Mouse (Mus musculus): ENCODE data around the gene B4galt5.

B4galt5 gene

GRCm38 (mm10) chr2:167356885-167357284, 7.9 kb upstream of the B4galt5 start:
- DNase-seq, result no peak

DNA sequence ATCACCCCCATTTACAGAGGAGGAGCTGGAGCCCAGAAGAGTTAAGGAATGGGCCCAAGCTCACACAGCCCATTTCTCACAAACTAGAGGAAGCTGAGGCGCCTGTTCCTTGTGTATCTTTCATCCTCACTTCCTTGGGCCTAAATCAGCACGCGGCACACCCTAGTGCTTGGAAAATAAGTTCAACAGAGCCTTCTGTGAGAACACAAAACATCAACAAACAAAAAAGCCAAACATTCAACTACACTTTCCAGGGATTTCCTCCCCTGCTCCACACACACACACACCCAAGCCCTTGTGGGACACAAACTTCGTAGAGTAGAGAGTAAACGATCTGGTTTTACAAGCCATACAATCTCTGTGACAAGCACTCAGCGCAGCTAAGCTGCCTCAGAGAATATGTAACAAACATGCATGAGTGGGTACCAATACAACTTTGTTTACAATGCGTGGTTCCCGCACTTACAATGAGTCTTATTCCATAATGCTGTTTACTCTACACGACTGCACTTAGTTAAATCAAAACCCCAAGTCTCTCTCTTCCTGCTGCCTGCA, 5.7 kb upstream of the B4galt5 start:
- no peak for DNase-seq

DNA sequence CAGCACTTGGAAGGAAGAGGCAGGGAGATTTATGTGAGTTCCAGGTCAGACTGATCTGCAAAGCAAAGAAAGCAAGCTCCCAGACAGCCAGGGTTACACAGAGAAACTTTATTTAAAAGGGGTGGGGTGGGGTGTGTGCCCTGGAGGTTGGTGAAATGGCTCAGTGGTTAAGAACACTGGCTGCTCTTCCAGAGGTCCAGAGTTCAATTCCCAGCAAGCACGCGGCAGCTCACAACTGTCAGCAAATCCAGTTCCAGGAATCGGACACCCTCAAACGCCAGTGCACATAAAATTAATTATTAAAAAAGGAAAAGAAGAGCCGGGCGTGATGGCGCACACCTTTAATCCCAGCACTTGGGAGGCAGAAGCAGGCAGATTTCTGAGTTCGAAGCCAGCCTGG, 5.1 kb upstream of the B4galt5 start:
- DNase-seq, result no peak

GRCm38 (mm10) chr2:167352496-167352895, 3.5 kb upstream of the B4galt5 start:
- no peak for DNase-seq

DNA sequence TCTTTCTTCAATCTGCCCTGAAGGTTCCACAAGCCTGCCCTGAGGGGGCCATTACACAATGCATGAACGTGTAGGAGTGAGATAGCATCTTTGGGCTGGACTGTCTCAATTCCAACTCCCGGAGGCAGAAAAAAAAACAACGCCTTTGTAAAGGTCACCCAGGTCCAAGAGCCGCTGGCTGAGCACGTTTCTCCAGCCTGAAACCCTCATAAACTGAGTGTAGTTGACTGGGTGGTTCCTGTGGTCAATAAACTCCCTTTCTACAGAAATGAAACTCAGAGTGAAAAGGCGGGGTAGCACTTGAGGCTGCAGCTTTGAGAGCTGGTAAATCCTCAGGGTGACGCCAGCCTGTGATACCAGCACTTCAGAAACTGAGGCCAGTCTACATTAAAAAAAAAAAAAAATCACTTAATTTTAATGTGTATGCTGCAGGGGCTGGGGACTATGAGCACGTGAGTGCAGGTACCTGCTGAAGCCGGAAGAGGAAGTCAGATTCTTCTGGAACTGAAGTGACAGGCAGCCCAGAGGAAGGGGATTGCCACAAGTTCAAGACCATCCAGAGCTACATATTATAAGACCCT, 2.5 kb upstream of the B4galt5 start:
- no peak for DNase-seq

DNA sequence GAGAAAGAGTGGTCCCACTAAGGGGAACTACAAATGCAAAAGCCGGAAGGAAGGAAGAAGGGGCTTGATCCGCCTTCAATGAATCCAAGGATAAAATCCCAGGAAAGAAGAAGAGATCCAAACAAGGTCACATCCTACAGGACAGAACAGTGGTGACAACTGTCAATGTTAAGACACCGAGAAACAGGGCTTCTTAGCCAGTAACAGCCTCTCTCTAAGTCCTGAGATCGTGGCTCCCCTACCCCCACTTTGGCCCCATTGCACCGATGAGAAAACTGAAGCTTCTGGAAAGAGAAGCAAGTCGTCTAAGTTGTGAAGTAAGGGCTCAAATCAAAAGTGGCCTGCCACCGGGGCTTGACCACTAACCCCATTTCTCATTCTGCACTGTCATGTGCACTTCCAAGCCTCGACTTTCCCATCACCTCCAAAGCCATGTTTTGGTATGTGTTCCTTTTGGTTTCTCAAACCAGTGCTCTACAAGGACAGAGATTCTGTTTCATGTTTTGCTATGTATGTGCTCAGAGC, 1.2 kb upstream of the B4galt5 start:
- DNase-seq, result no peak

- peak; percentile 95 for DNase-seq
Measured at GRCm38 (mm10) chr2:167349283-167349936, 427 bp upstream of the B4galt5 start.

DNA sequence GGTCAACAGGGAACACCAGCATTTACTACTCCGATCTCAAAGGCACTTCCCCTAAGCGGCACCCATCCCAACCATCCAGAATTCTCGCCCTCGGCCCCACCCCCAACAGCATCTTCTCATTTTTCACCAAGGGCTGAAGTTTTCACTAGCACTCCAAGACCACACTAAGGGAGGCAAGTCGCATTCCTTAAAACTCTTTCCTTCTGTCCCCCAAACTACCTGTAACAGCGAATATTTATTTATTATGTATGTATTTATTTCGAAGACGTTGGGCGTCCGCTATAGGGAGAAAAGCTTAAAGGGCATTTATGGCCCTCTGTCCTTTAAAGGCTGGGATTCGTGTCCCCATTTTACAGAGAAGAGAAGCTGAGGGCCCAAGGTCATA, 1.0 kb downstream of the B4galt5 start:
- DNase-seq, result no peak

GRCm38 (mm10) chr2:167347361-167347760, 1.6 kb downstream of the B4galt5 start:
- DNase-seq, result no peak

GRCm38 (mm10) chr2:167345508-167346164, 3.3 kb downstream of the B4galt5 start:
- DNase-seq, result no peak

DNA sequence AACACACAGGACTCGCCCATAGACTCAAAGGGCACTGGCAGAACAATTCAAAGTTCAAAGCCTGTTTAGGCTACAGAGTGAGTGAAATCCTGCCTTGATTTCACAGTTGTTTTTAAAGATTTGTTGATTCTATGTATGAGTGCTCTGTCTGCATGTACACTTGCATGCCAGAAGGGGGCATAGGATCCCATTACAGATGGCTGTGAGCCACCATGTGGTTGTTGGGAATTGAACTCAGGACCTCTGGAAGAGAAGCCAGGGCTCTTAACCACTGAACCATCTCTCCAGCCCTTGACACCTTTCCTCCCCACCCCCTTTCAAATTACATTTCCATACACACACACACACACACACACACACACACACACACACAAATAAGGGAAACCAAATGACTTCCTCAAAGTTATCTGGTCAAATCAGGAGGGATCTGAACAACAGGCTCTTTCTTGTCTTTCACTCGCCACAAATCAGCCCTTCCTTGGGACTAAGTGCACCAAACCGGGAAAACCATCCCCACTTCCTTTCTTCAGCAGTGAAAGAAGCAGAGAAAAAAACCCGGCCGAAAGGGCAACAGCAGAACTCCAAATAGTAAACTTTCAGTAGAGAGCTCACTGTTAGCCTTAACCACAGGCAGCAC, 4.0 kb downstream of the B4galt5 start:
- no peak for DNase-seq

- no peak for DNase-seq
Measured at GRCm38 (mm10) chr2:167343369-167344140, 5.4 kb downstream of the B4galt5 start.

DNA sequence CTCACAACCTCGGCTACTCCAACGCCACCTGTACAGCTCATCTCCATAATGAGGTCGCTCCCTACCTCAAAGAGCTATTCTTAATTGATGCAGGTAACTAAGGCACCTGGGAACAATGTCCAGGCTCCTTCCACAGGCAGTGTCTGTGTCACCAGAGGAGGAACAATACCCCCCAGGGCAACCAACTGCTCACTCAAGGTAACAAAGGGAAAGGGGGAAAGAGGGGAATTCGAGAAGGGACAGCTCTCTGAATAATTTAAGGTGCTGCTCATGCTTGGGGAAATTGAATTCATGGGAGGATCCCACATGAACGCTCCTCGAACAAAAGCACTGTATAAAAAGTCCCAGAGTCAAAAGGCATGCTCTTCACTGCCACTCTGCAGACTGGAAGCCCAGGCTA, 6.1 kb downstream of the B4galt5 start:
- DNase-seq, result no peak

- no peak for DNase-seq
Measured at GRCm38 (mm10) chr2:167337580-167337979, 11.4 kb downstream of the B4galt5 start.

DNA sequence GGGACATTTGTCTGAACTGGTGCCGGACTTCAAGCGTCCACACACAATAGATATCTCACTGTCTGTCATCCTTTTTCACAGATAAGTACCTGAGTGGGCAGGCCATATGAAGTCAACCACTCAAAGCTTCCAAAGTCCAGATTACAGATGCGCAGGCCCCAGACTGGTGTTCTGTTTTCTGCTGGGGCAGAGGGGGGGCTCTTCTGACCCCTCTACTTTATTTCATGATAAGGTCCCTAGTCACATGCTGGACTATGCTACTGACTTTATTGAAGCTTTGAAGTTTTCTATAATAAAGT, 11.8 kb downstream of the B4galt5 start:
- DNase-seq, result no peak

- no peak for DNase-seq
Measured at GRCm38 (mm10) chr2:167336384-167337213, 12.4 kb downstream of the B4galt5 start.

DNA sequence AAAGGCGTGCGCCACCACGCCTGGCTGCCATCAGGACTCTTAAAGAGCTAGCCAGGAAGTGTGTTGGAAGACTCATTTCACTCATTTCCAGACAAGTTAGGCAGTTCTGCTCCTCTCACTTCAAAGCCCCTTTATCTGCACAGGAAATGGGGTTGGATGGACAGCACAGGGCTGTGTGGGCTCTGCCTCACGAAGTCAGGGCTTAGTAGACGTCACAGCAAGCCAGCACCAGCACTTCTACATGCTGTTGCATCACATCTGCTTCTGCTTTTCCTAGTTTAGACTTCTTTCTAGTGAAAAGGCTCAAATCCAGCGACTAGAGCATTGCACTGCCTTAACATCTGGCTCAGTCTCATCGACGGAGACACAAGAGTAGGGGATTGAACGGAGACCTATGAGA, 13.9 kb downstream of the B4galt5 start:
- DNase-seq, result peak; percentile 58

DNA sequence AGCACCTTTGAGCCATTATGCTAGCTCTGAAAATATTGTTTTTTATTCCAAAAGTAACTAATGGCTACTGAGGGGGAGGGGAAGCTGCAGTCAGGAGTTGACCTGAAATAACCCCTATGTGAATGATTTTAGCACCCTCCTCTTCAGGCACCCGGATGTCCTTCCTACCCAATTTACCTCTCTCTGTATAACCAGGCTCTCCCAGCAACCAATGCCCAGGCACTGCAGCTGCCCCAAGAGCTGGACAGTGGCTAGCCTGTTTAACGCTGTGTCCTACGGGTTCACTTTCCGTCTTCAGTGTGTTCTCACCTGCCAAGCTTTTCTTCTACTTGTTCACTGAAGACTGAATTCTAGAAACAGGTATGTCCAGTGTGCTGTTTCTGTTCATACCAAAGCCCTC, 14.7 kb downstream of the B4galt5 start:
- DNase-seq, result no peak

DNA sequence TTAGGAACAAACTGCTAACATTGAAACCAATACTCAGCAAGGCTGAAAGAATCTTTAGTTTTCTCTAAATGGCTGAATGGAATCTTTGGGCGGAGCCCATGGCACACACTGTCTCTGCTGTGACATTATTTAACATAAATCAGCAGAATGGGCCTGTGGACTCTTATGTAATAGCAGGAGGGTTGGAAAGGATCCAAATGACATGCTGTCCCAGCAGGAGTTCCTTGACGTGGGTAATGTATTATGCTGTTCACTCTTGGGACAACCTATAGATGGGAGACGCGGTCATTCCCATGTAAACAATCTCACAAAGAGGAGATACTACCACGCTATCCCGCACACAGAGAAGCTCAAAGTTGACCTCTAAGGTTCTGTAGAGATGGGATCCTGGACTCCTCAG, 15.5 kb downstream of the B4galt5 start:
- no peak for DNase-seq

GRCm38 (mm10) chr2:167332336-167332987, 16.5 kb downstream of the B4galt5 start:
- DNase-seq, result no peak

GRCm38 (mm10) chr2:167331432-167331921, 17.5 kb downstream of the B4galt5 start:
- no peak for DNase-seq

All from layer of hippocampus, adult 9-11 months (tissue).